Mouse (Mus musculus) G1E (cell line): ENCODE measurements around the gene Csnk1g2. TPM values are rescaled to one million over a fixed set of nuclear protein-coding genes. Genes with fewer than 3 reads are reported as not detected.

ENCODE experiments used
- ATAC-seq: 2 replicates; pipeline ENCODE4 v1.8.0; 2016; ENCODE audit warnings: mild to moderate bottlenecking; ENCODE audit not compliant: insufficient number of reproducible peaks, poor library complexity, low FRiP score, severe bottlenecking; ENCODE audit errors: extremely low read depth
- DNase-seq: peaks from one replicate; pipeline ENCODE4 v3.0.0; 2012; ENCODE audit warnings: low spot score
- H3K27me3 ChIP-seq: 2 replicates; pipeline ENCODE4 v1.6.1; 2012; ENCODE audit warnings: mild to moderate bottlenecking, low read length, inconsistent platforms; ENCODE audit not compliant: insufficient read depth
- H3K36me3 ChIP-seq: replicated peaks from 2 replicates; pipeline ENCODE3; 2012; ENCODE audit warnings: mild to moderate bottlenecking, inconsistent platforms
- H3K4me1 ChIP-seq: 2 replicates; pipeline ENCODE4 v1.6.1; 2012; ENCODE audit warnings: low read depth, low read length, inconsistent platforms, mixed read lengths; ENCODE audit not compliant: insufficient read depth
- H3K4me3 ChIP-seq: 2 replicates; pipeline ENCODE4 v1.5.1; 2012; ENCODE audit warnings: low read depth, mild to moderate bottlenecking, inconsistent platforms, low read length, moderate library complexity, mixed read lengths
- H3K9me3 ChIP-seq: replicated peaks from 2 replicates; pipeline ENCODE4 v1.6.1; 2012; ENCODE audit warnings: inconsistent platforms
- CTCF ChIP-seq: IDR thresholded peaks from 2 replicates; pipeline ENCODE4 v1.5.1; 2012; ENCODE audit warnings: low read depth, low read length, inconsistent platforms, mixed read lengths
- GATA1 ChIP-seq: IDR thresholded peaks from 2 replicates; pipeline ENCODE4 v1.6.1; 2012; ENCODE audit warnings: borderline replicate concordance, low read length, inconsistent platforms, mixed read lengths
- GATA2 ChIP-seq: IDR thresholded peaks from 2 replicates; pipeline ENCODE4 v1.6.1; 2012; ENCODE audit warnings: low read depth, low read length, inconsistent platforms, borderline replicate concordance
- POLR2AphosphoS5 ChIP-seq: IDR thresholded peaks from 2 replicates; pipeline ENCODE4 v1.6.1; 2012; ENCODE audit warnings: low read depth, low read length, inconsistent platforms; ENCODE audit not compliant: insufficient replicate concordance
- TAL1 ChIP-seq: conservative IDR thresholded peaks from 2 replicates; pipeline ENCODE4 v1.6.1; 2012; ENCODE audit warnings: low read depth, low read length, inconsistent platforms, mixed read lengths
- polyA plus RNA-seq: library from polyadenylated mRNA; stranded (reverse); fragments of >175 nt; gene quantifications from 2 replicates; pipeline ENCODE4 v1.2.3, GENCODE M21; 2012
- total RNA-seq, 2 experiments: library from RNA; stranded (forward) in 1 of 2; stranded (reverse) in 1 of 2; fragments of 200-1000 nt in 1 of 2; fragments of >200 nt in 1 of 2; fragmentation: Nextera tagmentation in 1 of 2; gene quantifications; 2 replicates each; pipeline ENCODE4 v1.2.3; 2014 to 2017

Gene Csnk1g2
- total and polyA plus RNA-seq, 3 experiments, result 110 to 470 (median 189) TPM

GRCm38 (mm10) chr10:80606306-80606705 lies 16.3 kb upstream of the Csnk1g2 start:
- no peak for ATAC-seq
- TF ChIP-seq GATA1 (no peak), CTCF (no peak), TAL1 (no peak), POLR2AphosphoS5 (no peak), GATA2 (no peak)

GRCm38 (mm10) chr10:80606737-80607350 lies 15.8 kb upstream of the Csnk1g2 start:
- Histone ChIP-seq H3K27me3 (no peaks in the 10 kb centered on the region), H3K4me3 (peak overlapping the region; percentile 53; the same call in 1 of the 2 replicates), H3K4me1 (peaks cover 81% of the 10 kb centered on the region), H3K9me3 (no peaks in the 10 kb centered on the region), H3K36me3 (peaks cover 80% of the 10 kb centered on the region)
- TF ChIP-seq TAL1 (no peak), POLR2AphosphoS5 (no peak), GATA1 (no peak)
- no peak for ATAC-seq
- DNase-seq, result no peak

More at GRCm38 (mm10) chr10:80606306-80606705, 16.3 kb upstream of the Csnk1g2 start:
- H3K9me3 ChIP-seq, result no peaks in the 10 kb centered on the region
- peaks cover 82% of the 10 kb centered on the region for H3K4me1 ChIP-seq
- no peaks in the 10 kb centered on the region for H3K27me3 ChIP-seq
- no peak for DNase-seq
- H3K36me3 ChIP-seq, result peaks cover 74% of the 10 kb centered on the region
- H3K4me3 ChIP-seq, result peak overlapping the region; percentile 53; the same call in 1 of the 2 replicates

DNA sequence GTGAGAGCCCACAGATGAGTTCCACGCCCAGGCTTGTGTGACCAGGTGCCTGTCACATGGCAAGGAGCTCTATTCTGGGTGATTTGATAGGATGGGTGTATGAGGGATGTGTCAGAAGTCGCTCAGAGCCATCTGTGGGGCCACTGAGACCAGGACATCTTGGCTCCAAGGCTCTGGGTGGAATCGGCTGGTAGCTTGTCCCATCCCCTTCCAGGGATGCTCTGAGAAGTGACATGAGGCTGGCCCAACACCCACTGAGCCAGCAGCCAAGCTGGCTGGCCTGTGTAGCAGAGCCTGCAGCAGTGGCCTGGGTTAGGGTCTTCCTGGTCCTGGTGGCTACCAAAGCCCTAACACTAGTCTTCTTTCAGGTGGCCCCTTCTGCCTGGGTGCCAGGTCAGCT lies 14.2 kb upstream of the Csnk1g2 start:
- TF ChIP-seq TAL1 (no peak), GATA1 (no peak), CTCF (no peak), GATA2 (no peak), POLR2AphosphoS5 (no peak)
- DNase-seq (no peak), ATAC-seq (no peak)
- no peaks in the 10 kb centered on the region for H3K27me3 ChIP-seq
- peaks cover 94% of the 10 kb centered on the region for H3K36me3 ChIP-seq
- no peaks in the 10 kb centered on the region for H3K9me3 ChIP-seq
- peaks cover 70% of the 10 kb centered on the region for H3K4me1 ChIP-seq
- H3K4me3 ChIP-seq, result no peak overlapping the region

DNA sequence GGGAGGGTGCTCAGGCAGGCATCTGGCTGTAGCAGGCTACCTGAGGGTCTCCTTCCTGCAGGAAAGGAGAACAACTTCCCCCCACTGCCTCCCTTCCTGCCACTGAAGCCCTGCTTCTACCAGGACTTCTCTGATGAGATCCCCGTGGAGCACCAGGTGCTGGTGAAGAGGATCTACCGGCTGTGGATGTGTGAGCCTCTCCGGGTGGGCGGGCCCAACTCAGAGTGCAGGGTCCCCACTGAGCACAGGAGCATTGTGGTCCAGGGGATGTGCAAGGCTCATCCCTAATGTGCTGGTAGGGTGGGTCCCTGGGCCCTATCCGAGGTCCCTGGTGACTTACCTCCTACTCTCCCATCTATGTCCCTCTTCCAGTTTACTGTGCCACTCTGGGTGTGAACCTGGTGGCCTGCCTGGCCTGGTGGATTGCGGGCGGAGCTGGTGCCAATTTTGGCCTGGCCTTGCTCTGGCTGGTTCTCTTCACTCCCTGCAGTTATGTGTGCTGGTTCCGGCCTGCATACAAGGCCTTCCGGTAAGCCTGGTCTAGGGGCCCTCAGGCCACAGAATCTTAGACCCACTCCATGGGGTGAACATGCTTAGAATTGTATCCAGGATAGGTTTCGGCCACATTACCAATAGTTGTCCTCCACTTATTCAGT lies 13.2 kb upstream of the Csnk1g2 start:
- TF ChIP-seq GATA1, result no peak
- no peak for TF ChIP-seq CTCF
- no peak for TF ChIP-seq TAL1
- TF ChIP-seq POLR2AphosphoS5, result no peak
- TF ChIP-seq GATA2, result no peak
- H3K9me3 ChIP-seq, result no peaks in the 10 kb centered on the region
- H3K4me1 ChIP-seq, result peaks cover 63% of the 10 kb centered on the region
- H3K36me3 ChIP-seq, result peaks cover 97% of the 10 kb centered on the region
- H3K27me3 ChIP-seq, result no peaks in the 10 kb centered on the region
- ATAC-seq, result no peak
- H3K4me3 ChIP-seq, result no peak overlapping the region
- DNase-seq, result no peak

GRCm38 (mm10) chr10:80610116-80610785 lies 12.4 kb upstream of the Csnk1g2 start:
- ATAC-seq (no peak), DNase-seq (no peak)
- no peak for TF ChIP-seq GATA2
- no peak for TF ChIP-seq GATA1
- TF ChIP-seq CTCF, result no peak
- TF ChIP-seq POLR2AphosphoS5, result no peak
- no peak for TF ChIP-seq TAL1
- H3K4me3 ChIP-seq, result no peak overlapping the region
- peaks cover 56% of the 10 kb centered on the region for H3K4me1 ChIP-seq
- H3K36me3 ChIP-seq, result peaks cover 97% of the 10 kb centered on the region
- H3K9me3 ChIP-seq, result no peaks in the 10 kb centered on the region
- H3K27me3 ChIP-seq, result no peaks in the 10 kb centered on the region

DNA sequence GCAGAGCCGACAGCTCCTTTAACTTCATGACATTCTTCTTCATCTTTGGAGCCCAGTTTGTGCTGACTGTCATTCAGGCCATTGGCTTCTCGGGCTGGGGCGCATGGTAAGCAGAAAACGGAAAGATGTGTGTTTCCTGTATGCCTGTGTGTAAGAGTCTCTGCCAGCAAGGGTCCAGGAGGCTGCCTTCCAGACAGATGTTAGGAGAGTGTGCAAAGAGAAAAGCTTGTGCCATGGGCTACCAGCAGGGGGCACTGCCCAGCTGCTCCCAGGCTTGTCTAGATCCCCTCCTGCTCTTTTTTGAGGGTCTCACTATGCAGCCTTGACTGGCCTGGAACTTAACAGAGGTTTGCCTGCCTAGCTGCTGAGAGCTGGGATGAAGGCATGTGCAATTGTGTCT lies 11.6 kb upstream of the Csnk1g2 start:
- Histone ChIP-seq H3K36me3 (peaks cover 99% of the 10 kb centered on the region), H3K4me1 (peaks cover 51% of the 10 kb centered on the region), H3K27me3 (no peaks in the 10 kb centered on the region), H3K9me3 (no peaks in the 10 kb centered on the region), H3K4me3 (no peak overlapping the region)
- DNase-seq, result peak; percentile 35
- TF ChIP-seq TAL1 (no peak), CTCF (peak; percentile 98), GATA2 (no peak), POLR2AphosphoS5 (no peak), GATA1 (no peak)
- no peak for ATAC-seq
